Mouse (Mus musculus) heart, embryonic 16.5 days (tissue): ENCODE measurements around the gene Slc12a9. TPM values are rescaled to one million over a fixed set of nuclear protein-coding genes. Genes with fewer than 3 reads are reported as not detected.

ENCODE experiments used
- ATAC-seq: fragments of 200-750 bp; cut with Nextera tagmentation; replicated peaks from 2 replicates; pipeline ENCODE4 v1.8.0; 2017; ENCODE audit warnings: moderate number of reproducible peaks; ENCODE audit not compliant: insufficient read depth, low FRiP score; ENCODE audit errors: extremely low read depth
- H3K27ac ChIP-seq: fragments of 300-500 bp; sonication (generic); 2 replicates; pipeline ENCODE4 v1.5.1; 2014; ENCODE audit warnings: mild to moderate bottlenecking, low read length, control low read depth, moderate library complexity
- H3K27me3 ChIP-seq: fragments of 300-500 bp; sonication (generic); 2 replicates; pipeline ENCODE4 v1.6.1; 2014; ENCODE audit warnings: low read length, mixed read lengths; ENCODE audit not compliant: control insufficient read depth, insufficient read depth
- H3K36me3 ChIP-seq: fragments of 300-500 bp; sonication (generic); 2 replicates; pipeline ENCODE4 v1.6.1; 2014; ENCODE audit not compliant: control insufficient read depth, insufficient read depth
- H3K4me1 ChIP-seq: fragments of 300-500 bp; sonication (generic); 2 replicates; pipeline ENCODE4 v1.6.1; 2014; ENCODE audit warnings: low read length, mixed read lengths; ENCODE audit not compliant: control insufficient read depth, insufficient read depth
- H3K4me2 ChIP-seq: fragments of 300-500 bp; sonication (generic); 2 replicates; pipeline ENCODE4 v1.6.1; 2014; ENCODE audit warnings: low read depth, mild to moderate bottlenecking, control low read depth, low read length
- H3K4me3 ChIP-seq: fragments of 300-500 bp; sonication (generic); 2 replicates; pipeline ENCODE4 v1.5.1; 2014; ENCODE audit warnings: mild to moderate bottlenecking, control low read depth, low read length
- H3K9ac ChIP-seq: fragments of 300-500 bp; sonication (generic); 2 replicates; pipeline ENCODE4 v1.6.1; 2014; ENCODE audit warnings: low read length, control low read depth
- H3K9me3 ChIP-seq: fragments of 300-500 bp; sonication (generic); replicated peaks from 2 replicates; pipeline ENCODE4 v1.6.1; 2016; ENCODE audit warnings: low read length; ENCODE audit not compliant: control insufficient read depth
- WGBS: fragments of 180-500 bp; shearing (Covaris S2); extraction: QIAGEN DNeasy Blood & Tissue Kit; methylation state at CpG from one replicate; pipeline ENCODE4 v1.1.7; 2014; 5-methylcytosine and 5-hydroxymethylcytosine counted together
- microRNA-seq: library from miRNA; unstranded; fragments of <30 nt; microRNA quantifications from one replicate; pipeline ENCODE4, GENCODE M21; 2017
- polyA plus RNA-seq: library from polyadenylated mRNA; unstranded; fragments of >200 nt; fragmentation: Nextera tagmentation; extraction: Ambion mirVana; gene quantifications from 2 replicates; pipeline ENCODE4 v1.2.1, GENCODE M21; 2015

Gene Slc12a9
- polyA plus RNA-seq, 1 experiment from 2014 or later: 8.5 TPM

- ATAC-seq: no peak
- Histone ChIP-seq H3K4me3 (no peak overlapping the region), H3K36me3 (no peaks in the 10 kb centered on the region), H3K4me1 (no peaks in the 10 kb centered on the region), H3K4me2 (no peak overlapping the region), H3K9me3 (no peaks in the 10 kb centered on the region), H3K27me3 (0 out of 2 replicates have a peak, but pooled peaks cover 3% of the 10 kb centered on the region), H3K9ac (no peak overlapping the region), H3K27ac (no peak overlapping the region)
- WGBS: 86% methylated on average over 11 of the region's 11 CpGs
These were observed 68.6 kb downstream of the Slc12a9 start for GRCm38 (mm10) chr5:137264787-137265186.

Small RNAs within 50 kb of the gene (microRNA-seq; reads per million reads assigned to microRNA genes)
- gene Mir7036: 0.79 reads per million
- gene Mir8116: not detected

Other genes starting within 250 kb of the Slc12a9 start
- gene Trim56, start 217.4 kb downstream of the Slc12a9 start, polyA plus RNA-seq: 7.1 and 7.2 TPM in 2 replicates
- gene Muc3, start 184.3 kb downstream of the Slc12a9 start, polyA plus RNA-seq: 3.5 TPM in 1 of 2 replicates, not detected in the other
- gene Muc3a, start 121.2 kb downstream of the Slc12a9 start, polyA plus RNA-seq: 0.26 and 0.27 TPM in 2 replicates
- gene Ache, start 46.1 kb downstream of the Slc12a9 start, polyA plus RNA-seq: 10.6 and 16.7 TPM in 2 replicates
- 8.5 TPM in 2 replicates for gene Ufsp1, start 39.0 kb downstream of the Slc12a9 start, polyA plus RNA-seq
- gene Srrt, start 25.9 kb downstream of the Slc12a9 start, polyA plus RNA-seq: 94.5 and 97.0 TPM in 2 replicates
- gene Trip6, start 19.2 kb downstream of the Slc12a9 start, polyA plus RNA-seq: 43.1 and 49.7 TPM in 2 replicates
- 32.1 and 36.4 TPM in 2 replicates for gene Ephb4, start 16.5 kb upstream of the Slc12a9 start, polyA plus RNA-seq
- 0.02 and 0.09 TPM in 2 replicates for gene Zan, start 143.5 kb upstream of the Slc12a9 start, polyA plus RNA-seq
- 43.3 and 45.5 TPM in 2 replicates for gene Pop7, start 168.9 kb upstream of the Slc12a9 start, polyA plus RNA-seq
- 8.9 and 9.7 TPM in 2 replicates for gene Gigyf1, start 185.0 kb upstream of the Slc12a9 start, polyA plus RNA-seq
- gene Epo, start 199.6 kb upstream of the Slc12a9 start, polyA plus RNA-seq: not detected in 2 replicates
- gene Gnb2, start 199.9 kb upstream of the Slc12a9 start, polyA plus RNA-seq: 276 and 285 TPM in 2 replicates
- 0.33 and 0.36 TPM in 2 replicates for gene Actl6b, start 219.9 kb upstream of the Slc12a9 start, polyA plus RNA-seq
- 0.26 and 0.54 TPM in 2 replicates for gene Tfr2, start 236.2 kb upstream of the Slc12a9 start, polyA plus RNA-seq